Mouse (Mus musculus): ENCODE measurements around the gene Anxa6.

Gene Anxa6

GRCm38 (mm10) chr11:55033040-55033660 is at the start of gene Anxa6:
Anxa6 (minus strand) TSS chr11:55033445.
- DNase-seq (ENCODE audit: extremely low read depth, low read depth, low spot score) = no peak

GRCm38 (mm10) chr11:55081206-55081605 is 48.0 kb upstream of the Anxa6 start:
- no peak for DNase-seq (ENCODE audit: extremely low read depth, low read depth, low spot score)

GRCm38 (mm10) chr11:55079180-55079579 is 45.9 kb upstream of the Anxa6 start:
- no peak for DNase-seq (ENCODE audit: extremely low read depth, low read depth, low spot score)

GRCm38 (mm10) chr11:55078502-55078901 is 45.3 kb upstream of the Anxa6 start:
- DNase-seq (ENCODE audit: extremely low read depth, low read depth, low spot score) = no peak

GRCm38 (mm10) chr11:55077331-55078231 is 44.3 kb upstream of the Anxa6 start, which contains the start of gene Ccdc69:
Ccdc69 (minus strand) TSS chr11:55078131.
- no peak for DNase-seq (ENCODE audit: extremely low read depth, low read depth, low spot score)

GRCm38 (mm10) chr11:55076234-55076633 is 43.0 kb upstream of the Anxa6 start:
- no peak for DNase-seq (ENCODE audit: extremely low read depth, low read depth, low spot score)

- DNase-seq (ENCODE audit: extremely low read depth, low read depth, low spot score) = no peak
Observed at GRCm38 (mm10) chr11:55075602-55076001, 42.4 kb upstream of the Anxa6 start.

- no peak for DNase-seq (ENCODE audit: extremely low read depth, low read depth, low spot score)
Observed at GRCm38 (mm10) chr11:55073191-55073590, 39.9 kb upstream of the Anxa6 start.

GRCm38 (mm10) chr11:55072467-55072866 is 39.2 kb upstream of the Anxa6 start:
- no peak for DNase-seq (ENCODE audit: extremely low read depth, low read depth, low spot score)

GRCm38 (mm10) chr11:55071344-55071743 is 38.1 kb upstream of the Anxa6 start:
- no peak for DNase-seq (ENCODE audit: extremely low read depth, low read depth, low spot score)

GRCm38 (mm10) chr11:55069023-55069422 is 35.8 kb upstream of the Anxa6 start:
- no peak for DNase-seq (ENCODE audit: extremely low read depth, low read depth, low spot score)

- DNase-seq (ENCODE audit: extremely low read depth, low read depth, low spot score) = no peak
Observed at GRCm38 (mm10) chr11:55066921-55067320, 33.7 kb upstream of the Anxa6 start.

GRCm38 (mm10) chr11:55062856-55063255 is 29.6 kb upstream of the Anxa6 start:
- DNase-seq (ENCODE audit: extremely low read depth, low read depth, low spot score) = no peak

- DNase-seq (ENCODE audit: extremely low read depth, low read depth, low spot score) = no peak
Observed at GRCm38 (mm10) chr11:55060802-55061201, 27.6 kb upstream of the Anxa6 start.

GRCm38 (mm10) chr11:55057511-55057910 is 24.3 kb upstream of the Anxa6 start:
- DNase-seq (ENCODE audit: extremely low read depth, low read depth, low spot score) = no peak

- DNase-seq (ENCODE audit: extremely low read depth, low read depth, low spot score) = no peak
Observed at GRCm38 (mm10) chr11:55050837-55051510, 17.7 kb upstream of the Anxa6 start.

GRCm38 (mm10) chr11:55046600-55046999 is 13.4 kb upstream of the Anxa6 start:
- DNase-seq (ENCODE audit: extremely low read depth, low read depth, low spot score) = no peak

- DNase-seq (ENCODE audit: extremely low read depth, low read depth, low spot score) = no peak
Observed at GRCm38 (mm10) chr11:55041348-55041747, 8.1 kb upstream of the Anxa6 start.

GRCm38 (mm10) chr11:55039591-55039990 is 6.3 kb upstream of the Anxa6 start:
- DNase-seq (ENCODE audit: extremely low read depth, low read depth, low spot score) = no peak

- no peak for DNase-seq (ENCODE audit: extremely low read depth, low read depth, low spot score)
Observed at GRCm38 (mm10) chr11:55036601-55037000, 3.4 kb upstream of the Anxa6 start.

GRCm38 (mm10) chr11:55032286-55032685 is 959 bp downstream of the Anxa6 start:
- no peak for DNase-seq (ENCODE audit: extremely low read depth, low read depth, low spot score)

GRCm38 (mm10) chr11:55031991-55032280 is 1.3 kb downstream of the Anxa6 start:
- no peak for DNase-seq (ENCODE audit: extremely low read depth, low read depth, low spot score)
